Mouse (Mus musculus): ENCODE measurements around the gene Mrpl4.
"Not testable (repeated sequence)": the region's sequence is repeated elsewhere in the genome, so short reads cannot be mapped to it uniquely, and the experiment has no call there.

The Mrpl4 gene

DNA sequence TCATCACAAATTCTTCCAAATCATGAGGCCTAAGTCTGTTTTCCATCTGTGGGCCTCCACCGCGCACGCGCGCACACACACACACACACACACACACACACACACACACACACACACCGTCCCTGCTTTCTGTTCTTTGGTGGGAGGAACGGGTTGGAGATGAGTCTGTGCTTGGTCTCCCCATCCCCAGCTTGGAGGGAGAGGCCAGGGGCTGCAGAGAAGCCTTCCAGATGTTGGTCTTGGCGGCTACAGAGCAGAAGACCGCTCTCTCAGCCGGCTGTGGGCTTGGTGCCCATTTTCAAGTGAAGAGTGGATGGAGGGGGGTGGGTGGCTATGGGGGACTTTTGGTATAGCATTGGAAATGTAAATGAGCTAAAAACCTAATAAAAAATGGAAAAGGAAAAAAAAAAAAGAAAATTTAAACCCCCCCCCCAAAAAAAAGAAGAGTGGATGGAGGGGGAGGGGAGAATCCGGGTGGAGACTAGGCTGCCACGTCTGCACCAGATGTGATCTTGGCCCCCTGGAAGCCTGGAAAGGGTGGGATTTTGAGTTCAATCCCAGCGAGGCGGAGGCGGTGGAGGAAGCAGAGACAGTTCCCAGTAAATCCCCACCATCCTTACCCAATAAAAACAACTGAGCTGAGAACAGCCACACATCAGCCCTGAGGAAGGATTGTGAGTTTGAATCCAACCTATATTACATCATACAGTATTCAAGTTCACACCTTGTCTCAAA is 15.4 kb upstream of the Mrpl4 start:
- DNase-seq (ENCODE audit: low spot score in 2 of 2): no peak

DNA sequence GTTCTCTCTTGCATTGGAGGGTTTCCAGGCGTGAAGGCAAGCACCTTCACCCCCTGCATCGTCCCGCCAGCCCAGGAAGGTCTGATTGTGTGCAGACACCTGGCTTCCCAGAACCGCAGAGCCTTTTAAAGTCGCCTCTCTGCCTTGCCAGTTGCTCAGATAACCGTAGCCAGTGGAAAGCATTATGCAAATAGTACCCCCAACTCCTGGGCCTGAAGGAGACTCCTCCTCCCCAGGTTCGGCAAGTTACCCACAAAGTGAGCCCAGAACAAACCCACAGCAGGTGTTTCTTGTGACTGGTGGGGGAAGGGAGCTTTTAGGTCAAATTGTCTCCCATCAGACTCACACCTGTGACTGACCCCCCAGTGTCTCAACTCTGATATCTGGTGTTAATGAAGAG is 14.6 kb upstream of the Mrpl4 start:
- no peak for DNase-seq (ENCODE audit: low spot score in 2 of 2)

GRCm38 (mm10) chr9:20990861-20991260 is 11.7 kb upstream of the Mrpl4 start:
- DNase-seq (ENCODE audit: low spot score in 2 of 2): no peak

GRCm38 (mm10) chr9:20991587-20991986 is 11.0 kb upstream of the Mrpl4 start:
- no peak for DNase-seq (ENCODE audit: low spot score in 2 of 2)

DNA sequence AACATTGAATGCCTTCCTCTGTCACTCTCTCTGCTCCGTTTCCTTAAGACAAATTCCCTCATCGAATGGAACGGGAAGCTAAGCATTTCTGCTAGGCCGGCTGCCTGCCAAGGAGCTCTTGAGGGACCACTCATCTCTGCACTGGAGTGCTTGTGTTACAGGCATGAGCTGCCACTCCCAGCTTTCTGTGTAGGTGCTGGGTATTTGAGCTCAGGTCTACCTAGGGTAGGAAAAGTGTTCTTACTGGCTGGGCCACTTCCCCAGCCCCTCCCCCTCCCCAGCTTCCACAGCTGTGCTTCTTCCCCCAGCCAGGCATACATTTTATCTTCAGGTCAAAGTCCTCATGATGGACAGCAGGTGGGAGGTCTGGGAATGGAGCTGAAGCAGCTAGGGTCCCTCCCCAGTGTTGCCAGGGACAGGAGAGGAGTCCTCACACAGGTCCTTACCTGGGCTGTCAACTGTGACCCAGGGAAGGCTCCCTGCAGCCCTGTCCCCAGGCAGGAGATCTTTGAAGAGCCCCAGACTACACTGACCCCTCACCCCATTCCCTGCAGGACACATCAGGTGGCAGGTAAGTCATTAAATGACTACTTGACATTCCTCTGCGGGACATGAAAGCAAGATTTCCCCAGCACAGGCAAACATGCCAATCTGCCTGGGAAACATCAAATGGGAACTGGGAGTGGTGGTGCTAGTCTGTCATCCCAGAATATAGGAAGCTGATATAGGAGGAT is 9.2 kb upstream of the Mrpl4 start:
- DNase-seq (ENCODE audit: low spot score in 2 of 2): no peak

DNA sequence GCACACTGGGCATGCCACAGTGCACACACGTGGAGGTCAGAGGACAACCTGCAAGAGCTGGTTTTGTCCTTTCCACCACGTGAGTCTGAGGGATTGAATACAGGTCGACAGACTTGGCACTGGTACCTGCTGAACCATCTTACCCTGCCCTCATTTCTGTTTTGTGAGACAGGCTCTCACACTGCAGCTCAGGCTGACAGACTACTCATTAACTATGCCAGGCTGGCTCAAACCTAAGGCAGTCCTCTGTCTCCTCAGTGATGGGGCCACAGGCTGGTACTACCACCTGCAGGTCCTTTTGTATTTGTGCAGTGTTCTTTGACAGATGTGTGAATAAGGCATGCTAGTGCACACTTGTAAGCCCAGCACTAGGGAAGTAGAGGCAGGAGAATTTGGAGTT is 7.5 kb upstream of the Mrpl4 start:
- DNase-seq (ENCODE audit: low spot score in 2 of 2): no peak

- DNase-seq (ENCODE audit: low spot score in 2 of 2): no peak
These were observed 5.5 kb upstream of the Mrpl4 start for GRCm38 (mm10) chr9:20997065-20997464.

- DNase-seq (ENCODE audit: low spot score in 2 of 2): not testable (repeated sequence)
These were observed 4.2 kb upstream of the Mrpl4 start for GRCm38 (mm10) chr9:20998337-20998736.

- no peak for DNase-seq (ENCODE audit: low spot score in 2 of 2)
These were observed 1.7 kb upstream of the Mrpl4 start for GRCm38 (mm10) chr9:21000811-21001210.

DNA sequence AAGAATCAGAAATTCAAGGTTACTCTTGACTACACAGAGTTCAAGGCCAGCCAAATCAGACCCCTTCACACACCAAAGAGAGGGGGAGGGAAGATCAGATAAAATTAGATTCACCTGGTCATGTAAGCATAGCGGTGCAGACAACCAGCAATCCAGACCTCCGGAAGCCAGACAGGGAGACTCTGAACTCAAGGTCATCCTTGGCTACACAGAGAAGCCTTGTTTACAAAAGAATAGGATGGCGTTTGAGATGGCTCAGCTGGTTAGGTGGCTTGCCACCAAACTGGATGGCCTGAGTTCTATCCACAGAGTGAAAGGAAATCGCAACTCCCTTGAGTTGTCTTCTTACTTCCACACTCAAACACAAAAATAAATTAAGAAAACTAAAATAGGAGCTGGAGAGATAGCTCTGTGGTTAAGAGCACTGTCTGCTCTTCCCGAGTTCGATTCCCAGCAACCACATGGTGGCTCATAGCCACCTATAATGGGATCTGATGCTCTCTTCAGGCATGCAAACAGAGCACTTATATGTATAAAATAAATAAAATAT is 812 bp upstream of the Mrpl4 start:
- no peak for DNase-seq (ENCODE audit: low spot score in 2 of 2)

DNA sequence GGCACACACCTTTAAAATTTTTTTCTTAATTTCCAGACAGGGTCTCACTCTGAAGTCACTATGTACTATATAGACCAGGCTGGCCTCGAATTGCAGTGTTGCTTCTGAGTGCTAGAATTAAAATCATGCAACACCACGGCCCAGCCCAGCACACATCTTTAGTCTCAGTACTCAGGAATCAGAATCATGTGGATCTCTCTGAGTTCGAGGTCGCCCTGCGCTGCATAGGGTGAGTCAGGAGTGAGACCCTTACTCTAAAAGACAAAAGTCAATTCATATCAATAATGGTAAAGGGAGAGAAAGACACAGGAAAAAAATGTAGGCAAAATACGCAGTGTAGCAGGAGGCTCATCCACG is 290 bp upstream of the Mrpl4 start:
- no peak for DNase-seq (ENCODE audit: low spot score in 2 of 2)

- no peak for DNase-seq (ENCODE audit: low spot score in 2 of 2)
These were observed 4.9 kb downstream of the Mrpl4 start for GRCm38 (mm10) chr9:21007313-21007952.

DNA sequence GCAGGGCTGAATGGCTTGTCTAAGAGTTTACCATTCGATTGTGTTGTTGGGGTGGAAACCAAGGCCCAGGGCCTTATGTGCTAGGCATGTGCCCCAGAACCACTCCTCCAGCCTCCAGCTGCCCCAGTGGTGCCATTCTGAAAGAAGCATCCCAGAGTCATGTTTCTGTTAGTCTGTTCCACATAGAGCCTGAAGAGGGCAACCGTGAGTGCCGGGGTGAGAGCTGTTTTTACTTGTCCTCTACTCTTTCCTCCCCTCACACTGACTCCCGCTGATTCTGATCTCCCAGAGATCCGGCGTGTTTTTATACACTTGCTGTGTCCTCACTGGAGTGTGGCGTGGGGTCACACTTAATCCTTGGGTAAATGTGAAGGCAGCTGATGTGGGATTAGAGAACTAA is 5.5 kb downstream of the Mrpl4 start:
- DNase-seq (ENCODE audit: low spot score in 2 of 2): no peak

DNA sequence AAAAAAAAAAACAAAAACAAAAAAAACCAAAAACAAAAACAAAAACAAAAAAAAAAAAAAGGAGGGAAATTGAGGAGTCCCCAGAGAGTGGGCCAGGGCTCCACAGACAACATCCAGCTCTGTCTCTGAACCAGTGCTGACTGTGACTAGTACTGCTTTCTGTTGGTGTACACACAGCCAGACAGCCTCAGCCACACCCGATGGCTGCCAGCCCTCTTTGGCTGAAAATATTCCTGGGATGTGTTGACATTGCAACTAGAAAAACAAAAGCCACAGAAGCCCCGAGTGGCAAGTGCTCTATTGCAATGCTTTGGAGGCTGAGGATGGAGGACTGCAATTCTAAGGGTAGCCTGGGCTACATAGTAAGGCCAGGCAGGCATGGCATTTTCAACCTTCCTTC is 7.8 kb downstream of the Mrpl4 start:
- no peak for DNase-seq (ENCODE audit: low spot score in 2 of 2)

- DNase-seq (ENCODE audit: low spot score in 2 of 2): not testable (repeated sequence)
These were observed 8.5 kb downstream of the Mrpl4 start for GRCm38 (mm10) chr9:21010939-21011541.

DNA sequence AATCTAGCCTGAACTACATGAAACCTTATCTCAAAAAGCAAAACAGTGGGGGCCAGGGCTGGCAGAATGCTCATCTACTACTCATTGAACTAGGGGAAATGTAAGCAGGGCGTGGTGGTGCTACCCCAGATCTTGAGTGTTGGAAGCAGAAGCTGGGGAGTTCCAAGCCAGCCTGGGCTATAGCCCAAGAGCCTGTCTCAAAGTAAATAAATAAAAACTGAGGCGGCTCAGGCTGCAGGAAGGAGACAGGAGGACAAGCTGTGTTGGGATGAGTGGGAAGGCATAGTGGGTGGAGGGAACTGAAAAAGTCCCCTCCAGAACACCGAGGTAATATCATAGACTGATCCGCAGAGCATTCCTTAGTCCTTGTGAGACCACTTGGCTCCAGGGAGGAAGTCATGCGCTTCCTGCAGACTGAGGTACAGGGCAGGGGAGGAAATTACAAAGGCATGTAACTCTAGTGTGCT is 9.3 kb downstream of the Mrpl4 start:
- no peak for DNase-seq (ENCODE audit: low spot score in 2 of 2)

DNA sequence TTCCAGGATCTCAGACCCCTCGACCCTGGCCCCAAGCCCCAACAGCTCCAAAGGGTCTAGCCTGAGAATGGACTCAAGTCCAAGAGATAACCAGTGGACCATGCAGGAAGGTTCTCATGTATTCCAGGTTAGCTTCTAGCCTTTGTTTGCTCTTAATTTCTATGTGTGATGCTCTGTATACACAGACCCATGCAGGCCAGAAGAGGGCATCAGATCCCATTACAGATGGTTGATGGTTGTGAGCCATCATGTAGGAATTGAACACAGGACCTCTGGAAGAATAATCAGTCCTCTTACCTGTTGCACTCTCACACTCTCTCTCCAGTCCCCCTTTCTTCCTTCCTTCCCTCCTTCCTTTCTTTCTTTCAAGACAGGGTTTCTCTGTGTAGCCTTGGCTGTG is 9.8 kb downstream of the Mrpl4 start:
- no peak for DNase-seq (ENCODE audit: low spot score in 2 of 2)

DNA sequence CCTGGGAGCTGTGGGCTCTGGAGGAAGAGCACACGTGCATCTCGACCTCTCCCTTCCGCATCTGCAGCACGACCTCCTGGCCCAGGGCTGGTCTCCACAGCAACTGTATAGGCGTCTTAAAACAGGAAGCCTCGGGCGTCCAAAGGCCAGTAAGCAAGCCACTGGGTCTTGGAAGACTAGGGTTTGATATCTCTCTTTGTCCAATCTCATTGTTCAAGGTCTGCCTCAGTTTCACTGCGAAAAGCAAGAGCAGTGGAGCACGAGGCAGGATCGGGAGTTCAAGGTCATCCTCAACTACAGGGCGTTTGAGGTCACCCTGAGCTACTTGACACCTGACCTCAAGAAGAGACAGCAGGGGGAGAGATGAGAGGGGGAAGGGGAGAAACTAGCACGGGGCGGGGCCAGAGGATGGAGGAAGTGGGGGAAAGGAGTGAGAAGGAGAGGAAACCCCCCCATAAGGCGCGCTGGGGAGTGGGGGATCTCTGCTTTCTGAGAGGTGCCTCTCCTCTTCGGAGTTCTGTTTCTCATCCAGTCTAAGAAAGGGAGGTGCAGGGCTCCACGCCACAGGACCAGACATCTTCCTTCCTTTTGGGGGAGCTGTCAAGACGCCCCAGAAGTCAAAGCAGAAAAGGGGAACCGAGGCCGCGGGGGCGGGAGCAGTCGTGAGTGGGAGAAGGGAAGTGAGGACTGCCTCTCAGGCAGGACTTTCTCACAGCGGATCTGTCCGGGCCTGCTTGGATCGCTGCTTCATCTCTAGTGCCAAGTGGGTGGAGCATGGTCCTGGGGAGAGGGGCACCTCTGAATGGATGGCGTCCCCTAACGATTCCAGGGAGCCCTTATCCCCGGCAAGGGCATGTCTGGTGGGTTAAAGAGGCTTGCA is 12.4 kb downstream of the Mrpl4 start:
- peak; percentile 43 to 58 for DNase-seq (ENCODE audit: low spot score in 2 of 2)

DNA sequence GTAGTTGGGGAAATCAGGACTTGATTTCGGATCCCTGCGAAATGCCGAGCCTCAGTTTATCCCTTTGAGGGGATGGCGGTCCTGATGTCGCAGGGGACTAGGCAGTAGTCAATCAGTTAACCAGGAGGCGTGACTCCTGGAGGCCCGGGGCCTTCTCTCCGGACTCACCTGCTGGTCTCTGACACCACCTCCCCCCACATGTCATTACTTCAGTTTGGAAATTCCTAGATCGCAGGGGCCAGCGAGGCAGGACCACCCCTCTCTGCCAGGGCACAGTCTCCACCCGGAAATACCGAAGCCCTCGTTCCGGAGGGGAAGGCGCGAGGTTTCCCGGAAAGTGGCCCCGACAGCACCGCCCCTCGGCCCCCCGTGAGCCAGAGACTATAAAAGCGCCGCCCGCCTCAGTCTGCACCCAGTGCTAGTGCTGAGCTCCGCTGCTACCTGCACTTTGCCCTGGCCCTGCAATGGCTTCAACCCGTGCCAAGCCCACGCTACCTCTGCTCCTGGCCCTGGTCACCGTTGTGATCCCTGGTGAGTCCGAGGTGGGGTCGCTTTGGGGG is 13.1 kb downstream of the Mrpl4 start, which contains the start of gene Icam1:
TSS of gene Icam1 (plus strand) at position 415 of the 560 bp plus-strand sequence.
- peak in 1 of 2 experiments; percentile 47 for DNase-seq (ENCODE audit: low spot score in 2 of 2)

DNA sequence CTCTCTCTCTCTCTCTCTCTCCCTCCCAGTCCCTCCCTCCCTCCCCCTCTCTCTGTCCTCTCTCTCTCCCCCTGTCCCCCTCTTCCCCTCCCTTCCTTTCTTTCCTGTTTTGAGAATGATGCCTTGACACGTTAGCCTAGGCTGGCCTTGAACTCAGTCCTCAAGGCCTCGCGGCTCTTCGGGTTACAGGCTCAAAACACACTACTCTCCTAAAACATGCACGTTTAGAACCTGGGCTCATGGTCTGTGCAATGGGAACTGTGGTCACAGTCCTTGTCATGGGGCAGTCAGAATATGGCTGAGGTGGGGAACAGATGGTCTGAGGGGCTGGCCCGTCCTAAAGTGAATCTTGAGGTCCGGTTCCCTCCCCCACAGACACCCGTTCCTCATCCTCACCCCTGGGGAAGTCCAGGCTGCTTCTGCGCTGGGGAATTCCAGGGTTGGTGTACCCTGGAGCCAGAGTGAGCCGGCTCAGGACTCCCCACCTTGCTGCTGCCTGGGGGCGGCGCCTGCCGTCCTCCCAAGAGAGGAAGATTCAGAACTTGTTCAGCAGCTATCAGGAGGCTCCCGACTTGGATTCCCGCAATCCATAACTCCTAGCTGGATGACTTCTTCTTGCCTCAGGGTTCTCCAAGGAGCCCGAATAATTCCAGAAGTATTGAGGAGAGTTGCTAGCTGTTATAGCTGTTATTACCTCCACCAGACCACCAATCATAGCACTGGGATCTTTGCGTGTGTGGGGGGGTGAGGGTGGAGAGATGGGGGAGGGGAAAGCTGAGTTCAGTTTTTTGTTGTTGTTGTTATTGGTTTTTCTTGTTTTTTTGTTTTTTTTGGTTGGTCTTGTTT is 14.0 kb downstream of the Mrpl4 start:
- DNase-seq (ENCODE audit: low spot score in 2 of 2): no peak
